Mouse (Mus musculus) ES-Bruce4 (cell line): ENCODE measurements around the gene Ddx47.

Experiments
- CTCF ChIP-seq: IDR thresholded peaks from one replicate; pipeline ENCODE4 v1.8.1; 2011; ENCODE audit warnings: low read depth, low read length
- POLR2A ChIP-seq: IDR thresholded peaks from one replicate; pipeline ENCODE4 v1.8.1; 2011; ENCODE audit warnings: low read length; ENCODE audit not compliant: insufficient read depth

DNA sequence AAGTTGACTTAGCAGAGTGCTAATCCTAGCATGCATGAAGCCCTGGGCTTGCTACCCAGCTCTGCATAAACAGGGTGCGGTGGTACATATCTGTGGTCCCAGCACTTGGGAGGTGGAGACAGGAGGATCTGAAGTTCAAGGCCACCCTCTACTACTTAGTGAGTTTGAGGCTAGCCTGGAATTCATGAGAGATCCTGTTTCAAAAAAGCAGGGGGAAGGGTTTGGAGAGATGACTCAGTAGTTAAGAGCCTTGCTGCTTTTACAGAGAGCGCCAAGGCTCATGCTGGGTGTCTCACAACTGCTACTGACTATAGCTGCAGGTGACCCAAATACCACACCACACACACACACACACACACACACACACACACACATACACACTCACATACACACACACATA is 41.9 kb upstream of the Ddx47 start:
- TF ChIP-seq CTCF (no peak), POLR2A (no peak)
